Mouse (Mus musculus): ENCODE measurements at regions not wholly inside any gene's neighbourhood (a gene's known extent, or its start where the extent isn't known, plus 50 kb on each side); places are given as distances from the start of the nearest gene placed in this dataset.

DNA sequence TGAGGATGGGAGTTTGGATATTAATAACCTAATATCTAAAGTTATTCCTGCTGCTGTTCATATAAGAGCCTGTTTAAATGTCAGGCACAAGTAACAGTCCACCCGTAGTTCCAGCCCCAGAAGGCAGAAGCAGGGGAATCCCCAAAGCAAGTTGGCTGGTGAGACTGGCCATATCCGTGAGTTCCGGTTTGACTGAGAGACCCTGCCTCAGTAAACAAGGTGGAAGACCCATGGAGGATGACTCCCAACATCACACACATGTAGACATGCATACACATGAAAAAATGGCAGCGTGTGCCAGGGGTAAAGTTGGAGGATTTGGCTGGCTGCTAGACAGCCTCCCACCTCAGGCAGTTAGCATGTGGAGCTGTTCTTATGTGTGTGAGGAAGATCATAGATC lies 117.1 kb downstream of the 1810010D01Rik start:
- no peak for TF ChIP-seq POLR2A (IDR thresholded peaks at IDR 0.05; ENCODE audit: borderline replicate concordance, extremely low read depth, insufficient read depth, insufficient read length, poor library complexity, severe bottlenecking)
- no peak for TF ChIP-seq CTCF (IDR thresholded peaks at IDR 0.05; ENCODE audit: borderline replicate concordance, extremely low read depth, insufficient read depth, insufficient read length)
